ENCODE assay signal across 9 mouse cellular contexts in the genomic region with DNA sequence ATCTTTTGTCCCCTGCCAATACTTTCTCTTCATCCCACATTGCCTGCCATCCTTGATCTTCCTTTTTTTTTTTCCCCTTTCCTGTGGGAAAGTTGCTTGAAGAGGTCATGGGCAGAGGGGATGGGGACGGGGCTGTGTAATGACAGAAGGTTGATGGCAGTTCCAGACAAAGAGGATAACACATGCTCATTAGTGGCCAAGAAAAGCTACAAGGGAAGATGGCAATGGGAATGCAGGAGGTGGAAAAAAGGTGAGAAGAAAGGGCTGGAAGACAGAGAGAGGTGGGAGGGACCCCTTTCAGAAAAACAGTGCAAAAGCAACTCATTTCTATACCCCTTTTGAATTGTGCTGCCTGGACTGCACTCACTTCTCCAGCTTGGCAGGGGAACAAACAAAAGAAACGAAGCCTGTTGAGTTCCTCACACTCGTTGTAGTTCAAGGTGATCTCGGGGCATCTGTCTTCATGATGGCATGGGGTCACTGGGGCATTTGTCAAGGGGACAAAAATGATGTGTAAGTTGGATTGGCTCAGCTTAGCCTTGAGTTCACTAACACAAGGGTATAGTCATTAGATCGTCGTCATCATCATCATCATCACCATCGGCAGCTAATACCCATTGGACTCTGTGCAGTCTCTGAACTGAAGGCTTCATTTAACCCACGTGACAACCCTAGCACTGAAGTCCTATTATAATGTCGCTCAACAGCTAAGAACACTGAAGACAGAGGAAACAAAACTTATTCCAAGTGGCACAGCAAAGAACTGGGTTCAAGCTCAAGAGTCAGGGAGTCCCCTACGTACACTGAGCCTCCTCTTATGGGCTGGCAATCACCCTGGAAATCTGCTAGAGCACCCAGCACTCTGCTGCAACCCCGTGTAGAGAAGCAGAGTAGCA. TPM values are rescaled to one million over a fixed set of nuclear protein-coding genes. Genes with fewer than 3 reads are reported as not detected.
A peak's percentile ranks its signal among the peaks of the same experiment; 100 is the strongest.
DNase-seq lines count a peak whose midpoint lies in the region; ATAC-seq lines count a peak whose summit lies in the region.
"Had no signal": no experiment of that assay in that cellular context is flagged by ENCODE, and none has a peak within 500 bp of the region (broad histone marks: within the 10 kb centered on the region; RNA-seq: fewer than 3 reads in every experiment).

No protein-coding gene starts in this region.

- H3K36me3 ChIP-seq in forebrain, embryonic 10.5 days (replicated peaks), result peaks cover 66% of the 10 kb centered on the region
- H3K36me3 ChIP-seq in forebrain, embryonic 16.5 days (ENCODE audit: control insufficient read depth, insufficient read depth), result peaks cover 6% of the 10 kb centered on the region; the same call in 1 of the 2 replicates
- peaks cover 23% of the 10 kb centered on the region for H3K36me3 ChIP-seq in intestine, embryonic 15.5 days

- 45% methylated on average over 11 of the region's 11 CpGs for WGBS in forebrain, embryonic 10.5 days
- 19% methylated on average over 11 of the region's 11 CpGs for WGBS in forebrain, embryonic 16.5 days
- WGBS in intestine, embryonic 15.5 days, result 75% methylated on average over 11 of the region's 11 CpGs

- no peak for DNase-seq in forebrain, embryonic 10.5 days (ENCODE audit: extremely low spot score, low spot score)
- peak; percentile 45 to 59 for DNase-seq in adrenal gland, postnatal 36 days
- peak; percentile 47 for DNase-seq in neural tube, embryonic 10.5 days (ENCODE audit: extremely low spot score, low spot score)
- DNase-seq in layer of hippocampus, adult 9-11 months, result no peak
- DNase-seq in gastrocnemius, postnatal 25 days, result no peak
- DNase-seq in ovary, adult 18-20 months (ENCODE audit: low spot score), result no peak

- peak overlapping the region; percentile 91 for H3K27ac ChIP-seq in forebrain, embryonic 10.5 days
- no peak overlapping the region; the same call in 1 of the 2 replicates for H3K27ac ChIP-seq in forebrain, embryonic 16.5 days (ENCODE audit: low read length)
- peak overlapping the region; percentile 94 for H3K27ac ChIP-seq in intestine, embryonic 15.5 days

- H3K4me3 ChIP-seq in forebrain, embryonic 10.5 days, result peak overlapping the region; percentile 38
- H3K4me3 ChIP-seq in forebrain, embryonic 16.5 days (replicated peaks; ENCODE audit: low read length), result no peak overlapping the region
- H3K4me3 ChIP-seq in intestine, embryonic 15.5 days (replicated peaks), result peak overlapping the region; percentile 14; the same call in 1 of the 2 replicates
- H3K4me3 ChIP-seq: megakaryocyte, embryonic 14.5 days had no signal

- H3K4me2 ChIP-seq in forebrain, embryonic 16.5 days (ENCODE audit: low read length), result no peak overlapping the region
- H3K4me2 ChIP-seq in intestine, embryonic 15.5 days (replicated peaks), result peak overlapping the region; percentile 42

- H3K9ac ChIP-seq in forebrain, embryonic 16.5 days (replicated peaks; ENCODE audit: low read depth, low read length), result no peak overlapping the region
- H3K9ac ChIP-seq in intestine, embryonic 15.5 days, result no peak overlapping the region

- H3K27me3 ChIP-seq in forebrain, embryonic 10.5 days (ENCODE audit: poor library complexity, severe bottlenecking), result no peaks in the 10 kb centered on the region
- H3K27me3 ChIP-seq in forebrain, embryonic 16.5 days (replicated peaks; ENCODE audit: control insufficient read depth, insufficient read depth, low read length), result no peaks in the 10 kb centered on the region
- H3K27me3 ChIP-seq in intestine, embryonic 15.5 days (replicated peaks), result no peaks in the 10 kb centered on the region

- no peak; the same call in 1 of the 2 replicates for ATAC-seq in forebrain, embryonic 16.5 days
- no peak for ATAC-seq in intestine, embryonic 15.5 days

- H3K4me1 ChIP-seq in forebrain, embryonic 10.5 days, result peaks cover 83% of the 10 kb centered on the region
- H3K4me1 ChIP-seq in forebrain, embryonic 16.5 days (replicated peaks; ENCODE audit: control insufficient read depth, insufficient read depth, low read length), result peaks cover 15% of the 10 kb centered on the region
- peaks cover 36% of the 10 kb centered on the region for H3K4me1 ChIP-seq in intestine, embryonic 15.5 days (replicated peaks)

- H3K9me3 ChIP-seq in forebrain, embryonic 10.5 days, result no peaks in the 10 kb centered on the region; the same call in 1 of the 2 replicates
- no peaks in the 10 kb centered on the region for H3K9me3 ChIP-seq in forebrain, embryonic 16.5 days (ENCODE audit: control insufficient read depth, low read length)
- no peaks in the 10 kb centered on the region for H3K9me3 ChIP-seq in intestine, embryonic 15.5 days
- H3K9me3 ChIP-seq: megakaryocyte, embryonic 14.5 days had no signal

RNA-seq across cellular contexts. Expression of a gene that starts 11.3 kb away (rescaled TPM):
- 31.7 and 34.3 TPM in 2 replicates for polyA plus RNA-seq in forebrain, embryonic 10.5 days (2016; fragmentation: Nextera tagmentation; extraction: Ambion mirVana)
- 20.3 and 21.3 TPM in 2 replicates for polyA plus RNA-seq in forebrain, embryonic 16.5 days (2015; fragmentation: Nextera tagmentation; extraction: Ambion mirVana)
- 10 to 100 TPM; 11.4 to 17.6 TPM for total RNA-seq in adrenal gland, postnatal 36 days (2021)
- 15.0 and 15.5 TPM in 2 replicates for polyA plus RNA-seq in intestine, embryonic 15.5 days (2015; fragmentation: Nextera tagmentation; extraction: Ambion mirVana)
- total RNA-seq in gastrocnemius, postnatal 25 days (2021), result 1 to 10 TPM; 6.2 to 6.7 TPM

RNA-seq across cellular contexts. Expression of a gene that starts 29.3 kb away (rescaled TPM):
- polyA plus RNA-seq in forebrain, embryonic 10.5 days (2016; fragmentation: Nextera tagmentation; extraction: Ambion mirVana), result 0.11 and 0.17 TPM in 2 replicates
- polyA plus RNA-seq in forebrain, embryonic 16.5 days (2015; fragmentation: Nextera tagmentation; extraction: Ambion mirVana), result 0.39 and 0.47 TPM in 2 replicates
- total RNA-seq in adrenal gland, postnatal 36 days (2021), result 10 to 100 TPM; 23.7 to 25.0 TPM
- polyA plus RNA-seq in intestine, embryonic 15.5 days (2015; fragmentation: Nextera tagmentation; extraction: Ambion mirVana), result 0.88 and 0.98 TPM in 2 replicates
- total RNA-seq in gastrocnemius, postnatal 25 days (2021), result under 1 TPM; 0.74 to 0.88 TPM

RNA-seq across cellular contexts. Expression of a gene that starts 55.6 kb away (rescaled TPM):
- 21.0 and 22.0 TPM in 2 replicates for polyA plus RNA-seq in forebrain, embryonic 10.5 days (2016; fragmentation: Nextera tagmentation; extraction: Ambion mirVana)
- polyA plus RNA-seq in forebrain, embryonic 16.5 days (2015; fragmentation: Nextera tagmentation; extraction: Ambion mirVana), result 7.7 and 9.8 TPM in 2 replicates
- 1 to 10 TPM; 3.2 to 6.4 TPM for total RNA-seq in adrenal gland, postnatal 36 days (2021)
- polyA plus RNA-seq in intestine, embryonic 15.5 days (2015; fragmentation: Nextera tagmentation; extraction: Ambion mirVana), result 18.4 and 20.0 TPM in 2 replicates
- total RNA-seq in gastrocnemius, postnatal 25 days (2021), result 1 to 10 TPM; 2.5 to 3.9 TPM

Comparison
In these comparisons a context has a peak if more than half of its experiments do, and no peak if none do; other contexts are left out.
1. DNase-seq: peak in adrenal gland, postnatal 36 days (2 of 2) and neural tube, embryonic 10.5 days (single experiment); none in forebrain, embryonic 10.5 days (single experiment), layer of hippocampus, adult 9-11 months (single experiment), gastrocnemius, postnatal 25 days (single experiment) and ovary, adult 18-20 months (single experiment).